Mouse (Mus musculus) megakaryocyte-erythroid progenitor cell, adult 5-6 weeks (primary cell): ENCODE results near the gene Dhx16. TPM values are rescaled to one million over a fixed set of nuclear protein-coding genes. Genes with fewer than 3 reads are reported as not detected.

Experiments
- ATAC-seq: replicated peaks from 2 replicates; pipeline ENCODE4 v1.8.0; 2016; ENCODE audit warnings: mild to moderate bottlenecking, inconsistent platforms; ENCODE audit not compliant: severe bottlenecking, poor library complexity, low FRiP score, low TSS enrichment
- total RNA-seq, 2 experiments: library from RNA; stranded (forward) in 1 of 2; stranded (reverse) in 1 of 2; fragments of 200-1000, 215-1000 nt in 1 of 2; fragments of >200 nt in 1 of 2; fragmentation: Nextera tagmentation in 1 of 2; gene quantifications; 2 replicates each; pipeline ENCODE4 v1.2.3; 2014 to 2017

Dhx16 gene
- total RNA-seq, 2 experiments from 2014 or later, result 68.8 to 132 TPM

- ATAC-seq, result no peak
Measured at GRCm38 (mm10) chr17:35918276-35919059, 38.8 kb downstream of the Dhx16 start.

- peak; percentile 45 for ATAC-seq
Measured at GRCm38 (mm10) chr17:35919060-35919715, 39.6 kb downstream of the Dhx16 start.

GRCm38 (mm10) chr17:35919864-35920301 lies 40.3 kb downstream of the Dhx16 start:
- ATAC-seq, result peak; percentile 10

GRCm38 (mm10) chr17:35920384-35920783 lies 40.8 kb downstream of the Dhx16 start:
- no peak for ATAC-seq

GRCm38 (mm10) chr17:35920862-35921562 lies 41.4 kb downstream of the Dhx16 start:
- no peak for ATAC-seq

GRCm38 (mm10) chr17:35921710-35922109 lies 42.1 kb downstream of the Dhx16 start:
- ATAC-seq, result no peak

- ATAC-seq, result no peak
Measured at GRCm38 (mm10) chr17:35922566-35922965, 42.9 kb downstream of the Dhx16 start.

GRCm38 (mm10) chr17:35923281-35923680 lies 43.7 kb downstream of the Dhx16 start:
- no peak for ATAC-seq

- peak; percentile 68 for ATAC-seq
Measured at GRCm38 (mm10) chr17:35927471-35927870, 47.9 kb downstream of the Dhx16 start.

GRCm38 (mm10) chr17:35929534-35929933 lies 49.9 kb downstream of the Dhx16 start:
- ATAC-seq, result no peak

GRCm38 (mm10) chr17:35930627-35931026 lies 51.0 kb downstream of the Dhx16 start:
- ATAC-seq, result no peak

- ATAC-seq, result no peak
Measured at GRCm38 (mm10) chr17:35932608-35933007, 53.0 kb downstream of the Dhx16 start.

- ATAC-seq, result peak; percentile 78
Measured at GRCm38 (mm10) chr17:35935763-35936162, 56.1 kb downstream of the Dhx16 start.

- ATAC-seq, result peak; percentile 86
Measured at GRCm38 (mm10) chr17:35937700-35938348, 58.2 kb downstream of the Dhx16 start.

- ATAC-seq, result no peak
Measured at GRCm38 (mm10) chr17:35939108-35939507, 59.5 kb downstream of the Dhx16 start.

GRCm38 (mm10) chr17:35939941-35940340 lies 60.3 kb downstream of the Dhx16 start:
- no peak for ATAC-seq
